Mouse (Mus musculus) forebrain, embryonic 12.5 days (tissue): ENCODE data around the gene Reln. TPM values are rescaled to one million over a fixed set of nuclear protein-coding genes. Genes with fewer than 3 reads are reported as not detected.

Source experiments
- ATAC-seq: fragments of 200-750 bp; cut with Nextera tagmentation; 2 replicates; pipeline ENCODE4 v1.8.0; 2017; ENCODE audit warnings: moderate TSS enrichment; ENCODE audit not compliant: low FRiP score
- H3K27ac ChIP-seq: fragments of 300-500 bp; sonication (generic); 2 replicates; pipeline ENCODE4 v1.5.1; 2016; ENCODE audit warnings: mild to moderate bottlenecking
- H3K27me3 ChIP-seq: fragments of 300-500 bp; sonication (generic); 2 replicates; pipeline ENCODE4 v1.6.1; 2016; ENCODE audit warnings: mild to moderate bottlenecking
- H3K36me3 ChIP-seq: fragments of 300-500 bp; sonication (generic); replicated peaks from 2 replicates; pipeline ENCODE4 v1.6.1; 2016; ENCODE audit warnings: mild to moderate bottlenecking
- H3K4me1 ChIP-seq: fragments of 300-500 bp; sonication (generic); 2 replicates; pipeline ENCODE4 v1.6.1; 2016
- H3K4me2 ChIP-seq: fragments of 300-500 bp; sonication (generic); 2 replicates; pipeline ENCODE4 v1.6.1; 2016; ENCODE audit warnings: mild to moderate bottlenecking, moderate library complexity
- H3K4me3 ChIP-seq: fragments of 300-500 bp; sonication (generic); replicated peaks from 2 replicates; pipeline ENCODE4 v1.5.1; 2016; ENCODE audit warnings: mild to moderate bottlenecking
- H3K9ac ChIP-seq: fragments of 300-500 bp; sonication (generic); 2 replicates; pipeline ENCODE4 v1.6.1; 2016; ENCODE audit warnings: mild to moderate bottlenecking
- H3K9me3 ChIP-seq: fragments of 300-500 bp; sonication (generic); 2 replicates; pipeline ENCODE4 v1.6.1; 2016
- WGBS: fragments of 180-500 bp; shearing (Covaris S2); methylation state at CpG from one replicate; pipeline ENCODE4 v1.1.7; 2016; 5-methylcytosine and 5-hydroxymethylcytosine counted together
- polyA plus RNA-seq: library from polyadenylated mRNA; unstranded; fragments of >200 nt; fragmentation: Nextera tagmentation; extraction: Ambion mirVana; gene quantifications from 2 replicates; pipeline ENCODE4 v1.2.1, GENCODE M21; 2016

The Reln gene
- polyA plus RNA-seq, 1 experiment from 2014 or later = 24.8 TPM

DNA sequence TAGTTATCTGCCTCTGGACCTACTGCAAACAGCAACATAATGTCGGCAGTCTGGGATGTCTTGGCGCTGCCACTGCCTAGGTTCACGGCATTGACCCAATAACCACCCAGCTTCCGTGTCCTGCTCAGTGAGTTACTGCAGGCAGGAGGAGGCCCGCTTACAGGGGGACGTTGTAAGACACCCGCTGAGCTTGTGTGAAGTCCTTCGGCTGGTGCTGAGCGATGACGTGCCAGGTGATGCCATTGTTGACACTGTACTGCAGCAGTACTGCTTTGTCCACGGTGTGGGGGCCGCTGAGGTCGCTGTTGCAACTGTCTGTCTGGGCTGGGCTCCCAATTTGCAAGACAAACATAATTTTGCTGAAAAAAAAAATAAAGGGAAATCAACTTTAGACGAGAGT is 447.9 kb downstream of the Reln start:
- H3K9ac ChIP-seq = no peak overlapping the region
- H3K4me2 ChIP-seq = no peak overlapping the region
- H3K27ac ChIP-seq = no peak overlapping the region
- H3K4me1 ChIP-seq = no peaks in the 10 kb centered on the region
- H3K27me3 ChIP-seq = no peaks in the 10 kb centered on the region
- ATAC-seq = no peak
- H3K4me3 ChIP-seq = no peak overlapping the region
- WGBS = 84% methylated on average over 14 of the region's 14 CpGs
- H3K36me3 ChIP-seq = no peaks in the 10 kb centered on the region
- H3K9me3 ChIP-seq = no peaks in the 10 kb centered on the region

DNA sequence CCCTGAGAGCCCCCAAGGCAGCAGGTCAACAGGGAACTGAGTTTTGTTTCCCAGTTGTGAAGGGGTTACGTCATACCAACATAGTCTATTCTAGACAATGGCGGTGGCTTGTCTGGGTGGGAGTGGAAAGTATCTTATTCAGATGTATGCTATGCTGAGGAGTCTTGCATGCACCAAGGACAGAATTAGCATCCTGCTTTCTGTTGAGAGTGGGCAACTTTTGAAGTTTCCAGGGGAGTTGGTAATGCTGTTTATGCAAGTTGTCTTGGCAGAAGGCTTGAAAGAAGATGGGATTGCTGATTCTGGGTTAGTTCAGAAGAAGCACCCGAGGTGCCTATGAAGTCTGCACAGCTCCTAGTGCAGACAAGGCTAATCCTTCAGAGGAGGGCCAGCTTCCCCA is 450.3 kb downstream of the Reln start:
- no peaks in the 10 kb centered on the region for H3K4me1 ChIP-seq
- H3K9me3 ChIP-seq = no peaks in the 10 kb centered on the region
- H3K27me3 ChIP-seq = no peaks in the 10 kb centered on the region
- H3K4me2 ChIP-seq = no peak overlapping the region
- no peaks in the 10 kb centered on the region for H3K36me3 ChIP-seq
- no peak overlapping the region for H3K9ac ChIP-seq
- no peak overlapping the region for H3K27ac ChIP-seq
- ATAC-seq = no peak
- no peak overlapping the region for H3K4me3 ChIP-seq
- WGBS = 87% methylated on average over 3 of the region's 3 CpGs

DNA sequence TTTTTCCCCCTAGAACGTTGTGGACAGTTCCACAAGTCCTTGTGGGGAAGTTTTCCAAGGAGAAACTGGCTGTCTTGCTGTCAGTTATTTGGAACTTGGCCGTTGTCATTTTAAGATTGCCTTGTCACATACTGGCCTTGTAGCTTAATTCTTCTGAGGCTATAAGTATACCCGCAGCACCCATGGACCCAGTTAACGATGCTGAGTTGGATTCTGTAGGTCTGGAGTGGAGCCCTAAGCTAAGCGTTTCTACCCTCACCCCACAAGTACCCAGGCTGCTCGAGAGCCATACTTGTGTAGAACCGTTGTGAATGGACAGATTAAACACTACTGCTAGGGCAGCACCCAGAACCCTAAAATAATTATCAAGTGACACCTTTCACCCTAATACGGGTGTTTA is 477.8 kb downstream of the Reln start:
- peaks cover 14% of the 10 kb centered on the region for H3K4me1 ChIP-seq
- H3K27me3 ChIP-seq = 0 out of 2 replicates have a peak, but pooled peaks cover 4% of the 10 kb centered on the region
- H3K4me2 ChIP-seq = peak overlapping the region; percentile 53; the same call in 1 of the 2 replicates
- no peak overlapping the region for H3K4me3 ChIP-seq
- no peak overlapping the region for H3K9ac ChIP-seq
- H3K36me3 ChIP-seq = no peaks in the 10 kb centered on the region
- ATAC-seq = no peak
- no peaks in the 10 kb centered on the region for H3K9me3 ChIP-seq
- no peak overlapping the region for H3K27ac ChIP-seq
- WGBS = 56% methylated on average over 8 of the region's 8 CpGs

GRCm38 (mm10) chr5:21866311-21866712 is 478.2 kb downstream of the Reln start:
- no peaks in the 10 kb centered on the region for H3K36me3 ChIP-seq
- peak overlapping the region; percentile 53 for H3K4me2 ChIP-seq
- 0 out of 2 replicates have a peak, but pooled peaks cover 4% of the 10 kb centered on the region for H3K27me3 ChIP-seq
- peak overlapping the region; percentile 31 for H3K4me3 ChIP-seq
- H3K9me3 ChIP-seq = no peaks in the 10 kb centered on the region
- H3K27ac ChIP-seq = no peak overlapping the region
- ATAC-seq = peak; percentile 70; the same call in 1 of the 2 replicates
- H3K9ac ChIP-seq = no peak overlapping the region
- 3% methylated on average over 6 of the region's 6 CpGs for WGBS
- peaks cover 14% of the 10 kb centered on the region for H3K4me1 ChIP-seq

- ATAC-seq = peak; percentile 67; the same call in 1 of the 2 replicates
- no peaks in the 10 kb centered on the region for H3K36me3 ChIP-seq
- no peak within 1 kb of the TSS for H3K27ac ChIP-seq
- no peak within 1 kb of the TSS for H3K9ac ChIP-seq
- peak within 1 kb of the TSS; percentile 31 for H3K4me3 ChIP-seq
- 2% methylated on average over 29 of the region's 29 CpGs for WGBS
- no peaks in the 10 kb centered on the region for H3K9me3 ChIP-seq
- peak within 1 kb of the TSS; percentile 53 for H3K4me2 ChIP-seq
- H3K4me1 ChIP-seq = peaks cover 14% of the 10 kb centered on the region
- H3K27me3 ChIP-seq = 0 out of 2 replicates have a peak, but pooled peaks cover 4% of the 10 kb centered on the region
These were observed 479.0 kb downstream of the Reln start, which contains the start of gene Slc26a5 for GRCm38 (mm10) chr5:21865346-21866107. Gene Slc26a5, minus strand, starts transcription at chr5:21865604.

DNA sequence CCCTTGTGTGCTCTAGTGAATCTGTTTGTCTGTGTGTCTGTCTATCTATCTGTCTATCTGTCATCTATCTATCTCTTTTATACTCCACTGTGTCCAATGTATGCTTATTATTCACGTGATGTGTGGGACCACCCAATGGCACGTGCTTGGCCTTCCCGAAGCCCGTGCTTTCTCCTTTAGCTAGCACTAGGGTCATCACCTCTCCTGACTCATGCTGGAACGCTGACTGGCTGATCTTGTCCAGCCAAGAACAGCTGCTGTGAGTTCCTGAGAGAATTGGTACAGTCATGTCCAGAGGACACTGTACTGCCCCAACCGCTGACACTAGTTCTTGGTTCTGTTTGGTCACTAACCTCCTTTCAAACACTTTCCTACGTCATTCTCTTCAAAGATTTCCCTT is 485.8 kb downstream of the Reln start:
- Histone ChIP-seq H3K27ac (no peak overlapping the region), H3K36me3 (no peaks in the 10 kb centered on the region), H3K4me1 (no peaks in the 10 kb centered on the region), H3K4me3 (no peak overlapping the region), H3K9me3 (no peaks in the 10 kb centered on the region), H3K27me3 (no peaks in the 10 kb centered on the region), H3K9ac (no peak overlapping the region), H3K4me2 (no peak overlapping the region)
- WGBS = 91% methylated on average over 7 of the region's 7 CpGs
- ATAC-seq = no peak

- Histone ChIP-seq H3K4me3 (no peak overlapping the region), H3K9me3 (no peaks in the 10 kb centered on the region), H3K4me2 (no peak overlapping the region), H3K27me3 (no peaks in the 10 kb centered on the region), H3K36me3 (no peaks in the 10 kb centered on the region), H3K9ac (no peak overlapping the region), H3K4me1 (no peaks in the 10 kb centered on the region), H3K27ac (no peak overlapping the region)
- 43% methylated on average over 10 of the region's 10 CpGs for WGBS
- ATAC-seq = no peak
These were observed 492.7 kb downstream of the Reln start for GRCm38 (mm10) chr5:21851679-21852340.

- WGBS = 83% methylated on average over 6 of the region's 6 CpGs
- Histone ChIP-seq H3K27ac (no peak overlapping the region), H3K27me3 (no peaks in the 10 kb centered on the region), H3K4me3 (no peak overlapping the region), H3K36me3 (no peaks in the 10 kb centered on the region), H3K9ac (no peak overlapping the region), H3K4me1 (no peaks in the 10 kb centered on the region), H3K9me3 (no peaks in the 10 kb centered on the region), H3K4me2 (no peak overlapping the region)
- ATAC-seq = no peak
These were observed 497.1 kb downstream of the Reln start for GRCm38 (mm10) chr5:21847438-21847837.

- H3K9ac ChIP-seq = no peak overlapping the region
- no peak overlapping the region for H3K27ac ChIP-seq
- no peaks in the 10 kb centered on the region for H3K4me1 ChIP-seq
- no peak for ATAC-seq
- no peak overlapping the region for H3K4me3 ChIP-seq
- no peaks in the 10 kb centered on the region for H3K27me3 ChIP-seq
- H3K36me3 ChIP-seq = no peaks in the 10 kb centered on the region
- WGBS = 88% methylated on average over 20 of the region's 20 CpGs
- no peak overlapping the region for H3K4me2 ChIP-seq
- no peaks in the 10 kb centered on the region for H3K9me3 ChIP-seq
These were observed 497.7 kb downstream of the Reln start for GRCm38 (mm10) chr5:21846616-21847290.

- H3K4me2 ChIP-seq = no peak overlapping the region
- WGBS = 75% methylated on average over 4 of the region's 4 CpGs
These were observed 499.8 kb downstream of the Reln start for GRCm38 (mm10) chr5:21844676-21845075.

More at GRCm38 (mm10) chr5:21844676-21845075, 499.8 kb downstream of the Reln start:
- Histone ChIP-seq H3K9ac (no peak overlapping the region), H3K27ac (no peak overlapping the region), H3K4me1 (no peaks in the 10 kb centered on the region), H3K9me3 (no peaks in the 10 kb centered on the region), H3K27me3 (no peaks in the 10 kb centered on the region), H3K4me3 (no peak overlapping the region), H3K36me3 (no peaks in the 10 kb centered on the region)
- no peak for ATAC-seq
